Mouse (Mus musculus) liver, embryonic 11.5 days (tissue): ENCODE data around the gene Tfr2. TPM values are rescaled to one million over a fixed set of nuclear protein-coding genes. Genes with fewer than 3 reads are reported as not detected.

Source experiments
- ATAC-seq: fragments of 200-750 bp; cut with Nextera tagmentation; replicated peaks from 2 replicates; pipeline ENCODE4 v1.8.0; 2017; ENCODE audit warnings: moderate number of reproducible peaks, mild to moderate bottlenecking, moderate TSS enrichment, moderate library complexity; ENCODE audit not compliant: low FRiP score
- DNase-seq: peaks from one replicate; pipeline ENCODE4 v3.0.0-alpha.2; 2017; ENCODE audit warnings: low spot score
- H3K27ac ChIP-seq: fragments of 300-500 bp; sonication (generic); 2 replicates; pipeline ENCODE4 v1.5.1; 2014; ENCODE audit warnings: mild to moderate bottlenecking, low read depth, low read length, control low read depth
- H3K27me3 ChIP-seq: fragments of 300-500 bp; sonication (generic); replicated peaks from 2 replicates; pipeline ENCODE4 v1.6.1; 2014; ENCODE audit warnings: low read length, mixed read lengths; ENCODE audit not compliant: control insufficient read depth, insufficient read depth
- H3K36me3 ChIP-seq: fragments of 300-500 bp; sonication (generic); 2 replicates; pipeline ENCODE4 v1.6.1; 2014; ENCODE audit warnings: mild to moderate bottlenecking, low read length, moderate library complexity, mixed read lengths; ENCODE audit not compliant: control insufficient read depth, insufficient read depth
- H3K4me1 ChIP-seq: fragments of 300-500 bp; sonication (generic); replicated peaks from 2 replicates; pipeline ENCODE4 v1.6.1; 2014; ENCODE audit warnings: low read length, mixed read lengths; ENCODE audit not compliant: control insufficient read depth, insufficient read depth
- H3K4me2 ChIP-seq: fragments of 300-500 bp; sonication (generic); 2 replicates; pipeline ENCODE4 v1.6.1; 2014; ENCODE audit warnings: mild to moderate bottlenecking, control low read depth, moderate library complexity
- H3K4me3 ChIP-seq: fragments of 300-500 bp; sonication (generic); 2 replicates; pipeline ENCODE4 v1.5.1; 2014; ENCODE audit warnings: low read depth, low read length, control low read depth
- H3K9ac ChIP-seq: fragments of 300-500 bp; sonication (generic); 2 replicates; pipeline ENCODE4 v1.6.1; 2014; ENCODE audit warnings: low read depth, low read length, control low read depth
- H3K9me3 ChIP-seq: fragments of 300-500 bp; sonication (generic); 2 replicates; pipeline ENCODE4 v1.6.1; 2016; ENCODE audit warnings: low read length, inconsistent platforms, mixed read lengths; ENCODE audit not compliant: control insufficient read depth
- WGBS: fragments of 180-500 bp; shearing (Covaris S2); extraction: QIAGEN DNeasy Blood & Tissue Kit; methylation state at CpG from one replicate; pipeline ENCODE4 v1.1.7; 2014; 5-methylcytosine and 5-hydroxymethylcytosine counted together
- polyA plus RNA-seq: library from polyadenylated mRNA; unstranded; fragments of >200 nt; fragmentation: Nextera tagmentation; extraction: Ambion mirVana; gene quantifications from 2 replicates; pipeline ENCODE4 v1.2.1, GENCODE M21; 2014

Tfr2 gene
- polyA plus RNA-seq, 1 experiment from 2014 or later: 65.4 TPM

DNA sequence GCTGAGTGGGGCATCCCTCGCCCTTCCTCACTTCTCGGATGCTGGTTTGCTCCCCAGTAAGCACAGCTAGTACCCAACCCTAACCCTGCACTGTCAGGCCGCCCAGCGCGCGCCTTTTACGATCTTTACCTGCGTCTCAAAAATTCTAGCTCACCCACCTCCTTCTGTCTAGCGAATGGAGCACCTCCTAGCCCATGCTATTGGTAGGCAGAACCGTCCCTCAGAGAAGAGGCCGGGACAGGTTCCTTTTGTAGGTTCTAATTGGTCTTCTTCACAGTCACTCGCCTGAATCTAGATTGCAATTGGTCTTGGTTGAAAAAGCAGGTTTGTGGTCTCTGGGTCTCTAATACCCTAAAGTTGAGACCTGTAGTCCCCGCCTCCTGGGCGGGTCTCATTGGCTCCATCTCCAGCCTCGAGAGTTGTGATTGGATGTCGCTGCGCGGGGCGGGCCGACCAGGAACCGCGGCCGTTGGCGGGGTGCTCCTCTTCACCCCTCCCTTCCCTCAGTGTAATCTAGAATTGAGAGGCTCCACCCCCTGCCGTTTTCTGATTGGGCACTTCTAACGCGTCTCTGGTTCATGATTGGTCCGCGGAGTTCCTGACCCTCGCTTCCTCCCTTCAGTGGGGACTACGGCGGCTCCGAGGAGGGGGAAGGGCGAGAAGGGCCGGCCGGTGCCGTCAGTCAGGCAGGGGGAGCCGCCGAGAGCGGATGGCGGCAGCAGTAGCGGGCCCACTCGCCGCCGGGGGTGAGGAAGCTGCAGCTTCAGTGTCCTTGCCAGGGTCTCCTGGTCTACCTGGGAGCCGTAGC lies 59.1 kb downstream of the Tfr2 start, which contains the start of the genes Fbxo24, Lrch4 and Gm20605:
Gene Fbxo24, minus strand, starts transcription at position 505 of the 808 bp plus-strand sequence.
Gene Lrch4, plus strand, starts transcription at position 624 of the 808 bp plus-strand sequence.
Gene Gm20605, plus strand, starts transcription at position 678 of the 808 bp plus-strand sequence.
- ATAC-seq (peak; percentile 95), DNase-seq (peak; percentile 97)
- H3K4me3 ChIP-seq: peak within 1 kb of the TSS; percentile 81
- WGBS: under 1% methylated on average over 46 of the region's 46 CpGs
- H3K36me3 ChIP-seq: peaks cover under 1% of the 10 kb centered on the region; the same call in 1 of the 2 replicates
- H3K4me2 ChIP-seq: peak within 1 kb of the TSS; percentile 96
- H3K4me1 ChIP-seq: peaks cover 30% of the 10 kb centered on the region
- peak within 1 kb of the TSS; percentile 98 for H3K27ac ChIP-seq
- H3K27me3 ChIP-seq: no peaks in the 10 kb centered on the region
- H3K9ac ChIP-seq: peak within 1 kb of the TSS; percentile 86
- no peaks in the 10 kb centered on the region for H3K9me3 ChIP-seq

DNA sequence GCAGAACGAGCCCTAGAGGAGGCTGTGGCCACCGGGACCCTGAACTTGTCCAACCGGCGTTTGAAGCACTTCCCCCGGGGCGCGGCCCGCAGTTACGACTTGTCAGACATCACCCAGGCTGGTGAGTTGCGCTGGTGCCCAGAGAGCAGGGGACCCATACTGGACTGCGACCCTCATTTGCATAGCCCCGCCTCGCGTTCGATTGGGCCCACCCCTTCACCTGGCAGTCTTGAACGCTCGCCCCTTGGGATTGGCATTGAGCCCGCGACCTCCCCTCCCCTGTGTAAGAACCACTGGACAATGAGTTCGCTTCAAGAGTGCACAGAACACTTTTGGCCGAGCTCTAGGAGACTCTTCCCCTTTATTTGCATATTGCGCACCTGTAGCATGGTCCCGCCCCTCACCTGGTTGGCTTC lies 59.7 kb downstream of the Tfr2 start:
- no peaks in the 10 kb centered on the region for H3K27me3 ChIP-seq
- H3K9ac ChIP-seq: peak overlapping the region; percentile 86
- DNase-seq: no peak
- WGBS: 0% methylated on average over 23 of the region's 23 CpGs
- H3K27ac ChIP-seq: peak overlapping the region; percentile 98
- H3K36me3 ChIP-seq: peaks cover 6% of the 10 kb centered on the region; the same call in 1 of the 2 replicates
- peaks cover 30% of the 10 kb centered on the region for H3K4me1 ChIP-seq
- peak; percentile 39 for ATAC-seq
- no peaks in the 10 kb centered on the region for H3K9me3 ChIP-seq
- peak overlapping the region; percentile 96 for H3K4me2 ChIP-seq
- H3K4me3 ChIP-seq: peak overlapping the region; percentile 81

DNA sequence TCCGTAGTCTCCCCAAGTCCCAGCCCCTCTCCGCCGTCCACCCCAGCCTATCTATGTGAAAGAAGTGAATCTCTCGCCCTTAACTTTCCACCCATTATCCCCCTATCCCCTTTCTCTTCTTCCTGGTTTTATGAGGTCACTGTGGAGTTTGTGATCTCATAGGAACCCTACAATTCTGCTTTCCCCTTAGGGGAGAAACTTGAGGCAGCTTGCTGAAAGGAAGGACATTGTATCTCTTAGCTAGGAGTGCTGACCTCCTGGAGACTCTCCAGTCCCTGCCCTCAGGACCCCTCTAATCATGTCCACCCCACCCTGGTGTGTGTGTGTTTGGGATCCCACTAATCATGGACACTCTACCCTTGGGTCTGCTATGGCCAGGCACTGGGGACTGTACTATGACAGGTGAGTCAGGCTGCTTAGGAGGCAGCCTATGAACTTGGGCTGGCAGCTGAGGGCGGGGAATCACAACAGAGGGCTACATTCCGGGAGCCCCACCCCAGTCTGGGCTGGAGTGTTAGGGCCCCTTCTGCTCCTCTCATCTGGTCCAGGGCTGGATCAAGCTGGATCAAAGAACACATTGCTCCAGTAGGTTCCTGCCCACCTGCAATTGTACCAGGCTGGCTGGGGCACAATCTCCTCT lies 60.4 kb downstream of the Tfr2 start:
- ATAC-seq (no peak), DNase-seq (no peak)
- Histone ChIP-seq H3K9ac (peak overlapping the region; percentile 86), H3K27ac (peak overlapping the region; percentile 98), H3K9me3 (no peaks in the 10 kb centered on the region), H3K4me3 (peak overlapping the region; percentile 81), H3K36me3 (peaks cover 6% of the 10 kb centered on the region; the same call in 1 of the 2 replicates), H3K27me3 (no peaks in the 10 kb centered on the region), H3K4me1 (peaks cover 24% of the 10 kb centered on the region), H3K4me2 (peak overlapping the region; percentile 96)
- WGBS: 15% methylated on average over 6 of the region's 6 CpGs

DNA sequence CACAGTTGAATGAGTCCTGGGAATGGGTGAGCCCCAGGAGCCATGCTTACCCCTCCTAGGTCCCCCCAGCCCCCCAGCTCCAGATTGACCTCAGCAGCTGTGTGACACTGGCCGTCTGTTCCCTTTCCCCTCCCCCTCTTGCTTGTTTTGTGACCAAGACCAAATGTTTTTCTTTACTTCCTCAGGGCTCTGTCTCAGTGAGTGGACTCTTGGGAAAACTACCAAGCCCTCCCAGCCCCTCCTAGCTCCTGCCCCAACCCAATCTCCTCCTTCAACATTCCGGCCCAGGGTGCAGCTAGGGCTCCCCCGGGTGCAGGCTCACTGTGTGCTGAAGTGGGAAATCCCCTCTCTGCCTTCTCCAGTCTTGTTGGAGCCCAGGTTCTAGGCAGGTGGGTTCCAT lies 61.0 kb downstream of the Tfr2 start:
- H3K27ac ChIP-seq: peak overlapping the region; percentile 98
- peaks cover 24% of the 10 kb centered on the region for H3K4me1 ChIP-seq
- H3K4me3 ChIP-seq: peak overlapping the region; percentile 81
- WGBS: 24% methylated on average over 3 of the region's 3 CpGs
- H3K4me2 ChIP-seq: peak overlapping the region; percentile 96
- H3K9ac ChIP-seq: peak overlapping the region; percentile 57
- no peak for ATAC-seq
- no peaks in the 10 kb centered on the region for H3K9me3 ChIP-seq
- no peak for DNase-seq
- H3K27me3 ChIP-seq: no peaks in the 10 kb centered on the region
- peaks cover 6% of the 10 kb centered on the region; the same call in 1 of the 2 replicates for H3K36me3 ChIP-seq

DNA sequence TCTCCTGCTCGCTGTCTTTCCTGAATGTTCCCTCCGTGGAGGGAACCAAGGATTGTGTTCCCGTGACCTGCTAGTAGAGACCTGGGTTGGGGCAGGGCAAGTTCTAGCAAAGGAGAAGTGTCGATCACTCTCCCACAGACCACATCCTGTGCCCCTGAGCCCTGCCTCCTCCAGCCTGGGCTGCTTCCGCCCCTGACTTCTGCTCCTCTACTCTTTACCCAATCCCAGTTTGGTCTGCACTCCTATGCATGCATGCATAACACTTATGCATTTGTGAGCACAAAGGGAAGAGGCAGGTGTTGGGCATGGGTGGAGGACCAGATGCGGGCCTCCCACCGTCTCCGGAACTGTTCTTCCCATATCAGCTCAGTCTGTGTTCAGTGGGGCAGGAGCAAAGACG lies 61.5 kb downstream of the Tfr2 start:
- Histone ChIP-seq H3K4me3 (peak overlapping the region; percentile 81), H3K4me2 (peak overlapping the region; percentile 96), H3K27ac (peak overlapping the region; percentile 98), H3K36me3 (peaks cover 6% of the 10 kb centered on the region; the same call in 1 of the 2 replicates), H3K27me3 (no peaks in the 10 kb centered on the region), H3K4me1 (peaks cover 24% of the 10 kb centered on the region), H3K9ac (peak overlapping the region; percentile 57), H3K9me3 (no peaks in the 10 kb centered on the region)
- no peak for ATAC-seq
- WGBS: 38% methylated on average over 9 of the region's 9 CpGs
- no peak for DNase-seq

DNA sequence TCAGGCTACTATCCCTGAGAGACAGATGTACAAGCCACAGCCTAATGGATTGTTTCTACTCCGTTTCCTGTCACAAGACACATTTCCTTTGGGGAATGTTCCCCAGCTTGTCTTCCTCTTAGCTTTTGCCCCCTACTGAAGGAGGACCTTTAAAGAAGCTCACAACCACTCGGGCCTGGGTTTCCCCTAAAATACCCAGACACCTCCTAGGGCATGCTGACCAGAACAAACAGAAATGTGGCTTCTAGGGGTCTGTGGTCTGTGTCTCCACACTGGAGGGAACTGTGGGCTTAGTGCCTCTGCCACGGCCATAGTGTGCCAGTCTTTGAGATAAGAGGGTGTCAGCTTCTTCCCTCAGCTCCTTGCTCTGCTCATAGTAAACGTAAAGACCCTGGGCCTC lies 62.0 kb downstream of the Tfr2 start:
- peak overlapping the region; percentile 57; the same call in 1 of the 2 replicates for H3K9ac ChIP-seq
- H3K9me3 ChIP-seq: no peaks in the 10 kb centered on the region
- H3K27me3 ChIP-seq: no peaks in the 10 kb centered on the region
- H3K4me1 ChIP-seq: peaks cover 24% of the 10 kb centered on the region
- H3K27ac ChIP-seq: peak overlapping the region; percentile 98
- WGBS: 27% methylated on average over 4 of the region's 4 CpGs
- ATAC-seq (no peak), DNase-seq (no peak)
- H3K4me3 ChIP-seq: peak overlapping the region; percentile 81
- H3K36me3 ChIP-seq: peaks cover 7% of the 10 kb centered on the region; the same call in 1 of the 2 replicates
- peak overlapping the region; percentile 96 for H3K4me2 ChIP-seq

DNA sequence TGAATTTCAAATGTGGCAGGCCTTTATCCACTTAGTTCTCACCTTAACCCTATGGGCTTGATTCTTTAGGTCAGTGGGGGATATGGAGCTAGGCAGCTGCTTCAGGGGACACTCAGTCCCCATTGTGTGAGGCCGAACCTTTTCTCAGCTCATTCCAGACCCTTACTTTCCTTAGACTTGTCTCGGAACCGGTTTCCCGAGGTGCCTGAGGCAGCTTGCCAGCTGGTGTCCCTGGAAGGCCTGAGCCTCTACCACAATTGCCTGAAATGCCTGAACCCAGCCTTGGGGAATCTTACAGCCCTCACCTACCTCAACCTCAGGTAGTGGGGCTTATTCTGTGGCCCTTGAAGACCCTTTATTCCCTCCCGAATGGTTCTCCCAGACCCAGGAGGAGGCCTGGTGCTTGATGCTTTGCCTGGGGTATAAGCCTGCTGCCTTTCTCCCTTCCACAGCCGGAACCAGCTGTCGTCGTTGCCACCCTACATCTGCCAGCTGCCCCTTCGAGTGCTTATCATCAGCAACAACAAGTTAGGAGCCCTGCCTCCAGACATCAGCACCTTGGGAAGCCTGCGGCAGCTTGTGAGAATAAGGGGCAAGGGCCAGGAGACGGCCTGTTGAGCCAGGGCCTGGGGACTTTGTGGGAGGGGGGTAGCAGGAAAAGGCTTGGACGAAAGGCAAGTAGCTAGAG lies 63.9 kb downstream of the Tfr2 start:
- H3K27me3 ChIP-seq: no peaks in the 10 kb centered on the region
- no peak overlapping the region for H3K4me3 ChIP-seq
- H3K4me1 ChIP-seq: peaks cover 24% of the 10 kb centered on the region
- H3K36me3 ChIP-seq: peaks cover 24% of the 10 kb centered on the region
- H3K4me2 ChIP-seq: no peak overlapping the region
- no peak overlapping the region for H3K9ac ChIP-seq
- DNase-seq (no peak), ATAC-seq (no peak)
- 86% methylated on average over 12 of the region's 12 CpGs for WGBS
- no peaks in the 10 kb centered on the region for H3K9me3 ChIP-seq
- H3K27ac ChIP-seq: no peak overlapping the region
